Mouse (Mus musculus): ENCODE measurements around the gene Psenen. TPM values are rescaled to one million over a fixed set of nuclear protein-coding genes. Genes with fewer than 3 reads are reported as not detected.

Psenen gene
- total RNA-seq, 1 experiment, result 65.3 TPM

- no peak overlapping the region for H3K4me3 ChIP-seq (ENCODE audit: insufficient read depth in 1 of 2, low read depth in 1 of 2, low read length in 2 of 2, poor library complexity in 1 of 2, severe bottlenecking in 1 of 2)
- no peak for DNase-seq (ENCODE audit: low read depth, low spot score)
- H3K27ac ChIP-seq (ENCODE audit: insufficient read depth, low read depth, low read length, poor library complexity, severe bottlenecking), result no peak overlapping the region
- peaks cover 8% of the 10 kb centered on the region for H3K36me3 ChIP-seq (ENCODE audit: control insufficient read depth, insufficient read depth, low read length, poor library complexity, severe bottlenecking)
- in situ Hi-C loops (cut with MboI; ENCODE audit: low sequenced_read_pairs in 2 of 2, unreplicated experiment in 2 of 2), result no loop called here
- no peaks in the 10 kb centered on the region for H3K9me3 ChIP-seq (ENCODE audit: control insufficient read depth, insufficient read depth, low read depth, low read length)
- peaks cover 4 to 30% of the 10 kb centered on the region in 2 experiments for H3K4me1 ChIP-seq (ENCODE audit: control insufficient read depth in 2 of 2, insufficient read depth in 2 of 2, low read length in 2 of 2, poor library complexity in 1 of 2)
- H3K9ac ChIP-seq (ENCODE audit: insufficient read depth, low read depth, low read length, poor library complexity, severe bottlenecking), result 0 out of 2 replicates have a peak overlapping the region, but pooled peaks have one; percentile 10
- no peak for TF ChIP-seq ZNF384 (IDR thresholded peaks at IDR 0.05; ENCODE audit: low read depth, low read length)
- TF ChIP-seq MAFK (IDR thresholded peaks at IDR 0.05; ENCODE audit: insufficient read depth, low read depth, low read length), result no peak
- no peak for TF ChIP-seq HCFC1 (IDR thresholded peaks at IDR 0.05; ENCODE audit: borderline replicate concordance, insufficient read depth, low read length)
- TF ChIP-seq ZC3H11A (IDR thresholded peaks at IDR 0.05; ENCODE audit: borderline replicate concordance, low read depth, low read length), result no peak
- TF ChIP-seq CHD2 (IDR thresholded peaks at IDR 0.05; ENCODE audit: low read depth, low read length), result no peak
Observed at GRCm38 (mm10) chr7:30590927-30591604, 27.6 kb upstream of the Psenen start.

- H3K9ac ChIP-seq (ENCODE audit: insufficient read depth, low read depth, low read length, poor library complexity, severe bottlenecking), result peak overlapping the region; percentile 80
- TF ChIP-seq ZNF384 (IDR thresholded peaks at IDR 0.05; ENCODE audit: low read depth, low read length), result no peak
- TF ChIP-seq MAFK (IDR thresholded peaks at IDR 0.05; ENCODE audit: insufficient read depth, low read depth, low read length), result no peak
- TF ChIP-seq HCFC1 (IDR thresholded peaks at IDR 0.05; ENCODE audit: borderline replicate concordance, insufficient read depth, low read length), result no peak
- peak; percentile 72; the same call in 1 of the 2 replicates for TF ChIP-seq ZC3H11A (IDR thresholded peaks at IDR 0.05; ENCODE audit: borderline replicate concordance, low read depth, low read length)
- no peak for TF ChIP-seq CHD2 (IDR thresholded peaks at IDR 0.05; ENCODE audit: low read depth, low read length)
- peaks cover 4 to 32% of the 10 kb centered on the region in 2 experiments for H3K4me1 ChIP-seq (ENCODE audit: control insufficient read depth in 2 of 2, insufficient read depth in 2 of 2, low read length in 2 of 2, poor library complexity in 1 of 2)
- peak; percentile 88 for DNase-seq (ENCODE audit: low read depth, low spot score)
- in situ Hi-C loops (cut with MboI; ENCODE audit: low sequenced_read_pairs in 2 of 2, unreplicated experiment in 2 of 2), result no loop called here
- no peaks in the 10 kb centered on the region for H3K9me3 ChIP-seq (ENCODE audit: control insufficient read depth, insufficient read depth, low read depth, low read length)
- peak overlapping the region; percentile 65 for H3K27ac ChIP-seq (ENCODE audit: insufficient read depth, low read depth, low read length, poor library complexity, severe bottlenecking)
- H3K36me3 ChIP-seq (ENCODE audit: control insufficient read depth, insufficient read depth, low read length, poor library complexity, severe bottlenecking), result peaks cover 22% of the 10 kb centered on the region
- H3K4me3 ChIP-seq (ENCODE audit: insufficient read depth in 1 of 2, low read depth in 1 of 2, low read length in 2 of 2, poor library complexity in 1 of 2, severe bottlenecking in 1 of 2), result peak overlapping the region; percentile 82 to 98
Observed at GRCm38 (mm10) chr7:30589435-30590301, 26.2 kb upstream of the Psenen start.

- Histone ChIP-seq H3K9ac (ENCODE audit: insufficient read depth, low read depth, low read length, poor library complexity, severe bottlenecking) (peak within 1 kb of the TSS; percentile 99), H3K4me1 (ENCODE audit: control insufficient read depth in 2 of 2, insufficient read depth in 2 of 2, low read length in 2 of 2, poor library complexity in 1 of 2) (peaks cover 4 to 29% of the 10 kb centered on the region in 2 experiments), H3K36me3 (ENCODE audit: control insufficient read depth, insufficient read depth, low read length, poor library complexity, severe bottlenecking) (peaks cover 30% of the 10 kb centered on the region), H3K27ac (ENCODE audit: insufficient read depth, low read depth, low read length, poor library complexity, severe bottlenecking) (peak within 1 kb of the TSS; percentile 91), H3K9me3 (ENCODE audit: control insufficient read depth, insufficient read depth, low read depth, low read length) (no peaks in the 10 kb centered on the region), H3K4me3 (ENCODE audit: insufficient read depth in 1 of 2, low read depth in 1 of 2, low read length in 2 of 2, poor library complexity in 1 of 2, severe bottlenecking in 1 of 2) (peak within 1 kb of the TSS; percentile 82 to 98)
- TF ChIP-seq HCFC1 (IDR thresholded peaks at IDR 0.05; ENCODE audit: borderline replicate concordance, insufficient read depth, low read length), result peak; percentile 95
- TF ChIP-seq CHD2 (IDR thresholded peaks at IDR 0.05; ENCODE audit: low read depth, low read length), result peak; percentile 77
- TF ChIP-seq ZC3H11A (IDR thresholded peaks at IDR 0.05; ENCODE audit: borderline replicate concordance, low read depth, low read length), result no peak
- in situ Hi-C loops (cut with MboI; ENCODE audit: low sequenced_read_pairs in 2 of 2, unreplicated experiment in 2 of 2), result no loop called here
- peak; percentile 96 for DNase-seq (ENCODE audit: low read depth, low spot score)
Observed at GRCm38 (mm10) chr7:30588676-30589434, 25.4 kb upstream of the Psenen start, which contains the start of gene Kmt2b. TSS of gene Kmt2b (minus strand) at chr7:30588726.

All from ES-E14 (cell line).